Comparison of ENCODE assay signal across 21 mouse cellular contexts in genomic region chr6:22339763-22340542, GRCm38 (mm10). TPM values are rescaled to one million over a fixed set of nuclear protein-coding genes. Genes with fewer than 3 reads are reported as not detected.
DNase-seq lines count a peak whose midpoint lies in the region; ATAC-seq and TF ChIP-seq lines count a peak whose summit lies in the region.
"Had no signal": no experiment of that assay in that cellular context is flagged by ENCODE, and none has a peak within 500 bp of the region (broad histone marks: within the 10 kb centered on the region; RNA-seq: fewer than 3 reads in every experiment).

No protein-coding gene starts in this region.

- TF ChIP-seq EP300 in liver, embryonic 14.5 days (IDR thresholded peaks at IDR 0.05; ENCODE audit: low read depth): no peak

- TF ChIP-seq CTCF in liver, embryonic 14.5 days (IDR thresholded peaks at IDR 0.05; ENCODE audit: low read depth): no peak
- TF ChIP-seq CTCF in small intestine, adult 2 months (IDR thresholded peaks at IDR 0.05; ENCODE audit: extremely low read depth, insufficient read length, insufficient replicate concordance, low read depth, low read length): no peak

- no peak for TF ChIP-seq POLR2A in small intestine, adult 2 months (IDR thresholded peaks at IDR 0.05; ENCODE audit: low read depth, low read length)

- peaks cover 0 to 16% of the 10 kb centered on the region in 2 experiments; a peak in 3 of 4 replicates for H3K4me1 ChIP-seq in liver, embryonic 14.5 days (replicated peaks; ENCODE audit: control insufficient read depth in 2 of 2, insufficient read depth in 2 of 2, low read length in 1 of 2)
- H3K4me1 ChIP-seq in small intestine, adult 2 months (ENCODE audit: control insufficient read depth, insufficient read depth, insufficient read length, low read length): peaks cover 29% of the 10 kb centered on the region
- H3K4me1 ChIP-seq: forebrain, embryonic 12.5 days; midbrain, embryonic 13.5 days; neural tube, embryonic 15.5 days had no signal

- H3K27me3 ChIP-seq in liver, embryonic 14.5 days (ENCODE audit: control insufficient read depth, insufficient read depth, low read length): no peaks in the 10 kb centered on the region
- no peaks in the 10 kb centered on the region for H3K27me3 ChIP-seq in small intestine, adult 2 months (ENCODE audit: control insufficient read depth, insufficient read depth, low read length)
- H3K27me3 ChIP-seq: embryonic facial prominence, embryonic 15.5 days; forebrain, embryonic 12.5 days; heart, embryonic 13.5 days; kidney, embryonic 15.5 days; midbrain, embryonic 13.5 days; neural tube, embryonic 15.5 days had no signal

- ATAC-seq in liver, embryonic 14.5 days (ENCODE audit: insufficient read depth): peak; percentile 70
- ATAC-seq in erythroblast, adult 5-6 weeks (replicated peaks; ENCODE audit: low FRiP score, poor library complexity, severe bottlenecking): no peak
- ATAC-seq: hindbrain, postnatal 0 days; midbrain, embryonic 13.5 days had no signal

- no peaks in the 10 kb centered on the region for H3K9me3 ChIP-seq in liver, embryonic 14.5 days (ENCODE audit: control insufficient read depth, low read length)
- H3K9me3 ChIP-seq: embryonic facial prominence, embryonic 15.5 days; forebrain, embryonic 12.5 days; G1E; heart, embryonic 13.5 days; kidney, embryonic 15.5 days; midbrain, embryonic 13.5 days; neural tube, embryonic 15.5 days had no signal

- 55% methylated on average over 15 of the region's 15 CpGs for WGBS in liver, embryonic 14.5 days (ENCODE audit: insufficient replicate concordance)
- WGBS in small intestine, adult 2 months: 37% methylated on average over 15 of the region's 15 CpGs

- H3K36me3 ChIP-seq in liver, embryonic 14.5 days (replicated peaks; ENCODE audit: control insufficient read depth, insufficient read depth, low read depth): no peaks in the 10 kb centered on the region
- H3K36me3 ChIP-seq in small intestine, adult 2 months (ENCODE audit: control insufficient read depth, insufficient read depth, low read length): peaks cover 7% of the 10 kb centered on the region

- H3K4me2 ChIP-seq in liver, embryonic 14.5 days (ENCODE audit: low read depth): no peak overlapping the region
- H3K4me2 ChIP-seq: embryonic facial prominence, embryonic 15.5 days; forebrain, embryonic 12.5 days; heart, embryonic 13.5 days; kidney, embryonic 15.5 days; midbrain, embryonic 13.5 days; neural tube, embryonic 15.5 days had no signal

- no peak overlapping the region for H3K4me3 ChIP-seq in liver, embryonic 14.5 days (ENCODE audit: insufficient read depth in 1 of 2, low read depth in 2 of 2, low read length in 2 of 2)
- no peak overlapping the region for H3K4me3 ChIP-seq in small intestine, adult 2 months (ENCODE audit: low read depth, low read length)
- H3K4me3 ChIP-seq: embryonic facial prominence, embryonic 15.5 days; forebrain, embryonic 12.5 days; heart, embryonic 13.5 days; kidney, embryonic 15.5 days; midbrain, embryonic 13.5 days; myocyte; neural tube, embryonic 15.5 days had no signal

- peak; percentile 30 for DNase-seq in 3T3-L1 (ENCODE audit: low read depth, low spot score)
- peak; percentile 58 for DNase-seq in induced T-regulatory cell, adult 2 months (ENCODE audit: low read depth)
- DNase-seq in liver, embryonic 14.5 days (ENCODE audit: low read depth in 3 of 3, low spot score in 3 of 3): peak in 1 of 3 experiments; percentile 26
- no peak for DNase-seq in urinary bladder, postnatal 36 days (ENCODE audit: low spot score in 2 of 2)
- DNase-seq in adrenal gland, adult (ENCODE audit: inconsistent age in 2 of 2, low spot score in 1 of 2): no peak
- DNase-seq: cerebellum, adult 9-11 months; heart, postnatal 4 days; lung, adult 18-20 months; thymus, postnatal 25 days had no signal

- no peak overlapping the region for H3K9ac ChIP-seq in liver, embryonic 14.5 days (replicated peaks)
- H3K9ac ChIP-seq: embryonic facial prominence, embryonic 15.5 days; forebrain, embryonic 12.5 days; heart, embryonic 13.5 days; kidney, embryonic 15.5 days; midbrain, embryonic 13.5 days; neural tube, embryonic 15.5 days had no signal

- H3K27ac ChIP-seq in liver, embryonic 14.5 days: no peak overlapping the region
- H3K27ac ChIP-seq in small intestine, adult 2 months (ENCODE audit: insufficient read depth, low read depth, low read length): peak overlapping the region; percentile 96
- H3K27ac ChIP-seq: embryonic facial prominence, embryonic 15.5 days; forebrain, embryonic 12.5 days; heart, embryonic 13.5 days; hindbrain, postnatal 0 days; kidney, embryonic 15.5 days; midbrain, embryonic 13.5 days; neural tube, embryonic 15.5 days had no signal

RNA-seq across cellular contexts. Expression of gene Fam3c, which starts 16.1 kb away (rescaled TPM):
- 2.3 and 4.7 TPM in 2 replicates for polyA plus RNA-seq in liver, embryonic 14.5 days (2012; rRNA removed)
- 13.3 and 13.7 TPM in 2 replicates for polyA plus RNA-seq in liver, embryonic 14.5 days (2014; fragmentation: Nextera tagmentation; extraction: Ambion mirVana)
- polyA plus RNA-seq in small intestine, adult 2 months (2012; rRNA removed): 1.4 and 4.3 TPM in 2 replicates
- total RNA-seq in erythroblast, adult 5-6 weeks (2015; ENCODE audit: low replicate concordance): 4.0 and 6.1 TPM in 2 replicates
- total RNA-seq in erythroblast, adult 5-6 weeks (2017; ENCODE audit: low replicate concordance): 5.4 and 9.1 TPM in 2 replicates

RNA-seq across cellular contexts. Expression of gene Wnt16, which starts 51.9 kb away (rescaled TPM):
- polyA plus RNA-seq in liver, embryonic 14.5 days (2012; rRNA removed): 0.04 TPM in 1 of 2 replicates, not detected in the other
- polyA plus RNA-seq in liver, embryonic 14.5 days (2014; fragmentation: Nextera tagmentation; extraction: Ambion mirVana): not detected in 2 replicates
- polyA plus RNA-seq in small intestine, adult 2 months (2012; rRNA removed): not detected in 2 replicates
- not detected in 2 replicates for total RNA-seq in erythroblast, adult 5-6 weeks (2015; ENCODE audit: low replicate concordance)
- total RNA-seq in erythroblast, adult 5-6 weeks (2017; ENCODE audit: low replicate concordance): not detected in 2 replicates
- total RNA-seq: G1E had no signal
- polyA plus RNA-seq: G1E; midbrain, embryonic 13.5 days; myocyte; testis, adult 2 months had no signal

Comparison
In these comparisons a context has a peak if more than half of its experiments do, and no peak if none do; other contexts are left out.
1. DNase-seq: peak in 3T3-L1 (single experiment) and induced T-regulatory cell, adult 2 months (single experiment); none in urinary bladder, postnatal 36 days (0 of 2) and adrenal gland, adult (0 of 2).